Mouse (Mus musculus): ENCODE data around the gene Cd63. TPM values are rescaled to one million over a fixed set of nuclear protein-coding genes. Genes with fewer than 3 reads are reported as not detected.

Gene Cd63
- polyA plus RNA-seq, 1 experiment from 2014 or later: 113 TPM

GRCm38 (mm10) chr10:128918246-128918645 lies 17.5 kb downstream of the Cd63 start:
- Histone ChIP-seq H3K27ac (replicated peaks) (no peak overlapping the region), H3K27me3 (no peaks in the 10 kb centered on the region), H3K36me3 (replicated peaks) (peaks cover 15% of the 10 kb centered on the region), H3K4me1 (replicated peaks) (peaks cover 46% of the 10 kb centered on the region), H3K4me2 (peak overlapping the region; percentile 28), H3K4me3 (replicated peaks) (no peak overlapping the region), H3K9me3 (replicated peaks) (no peaks in the 10 kb centered on the region), H3K9ac (no peak overlapping the region)
- WGBS (ENCODE audit: insufficient replicate concordance): 62% methylated on average over 7 of the region's 7 CpGs
- no peak for ATAC-seq (ENCODE audit: insufficient read depth)

- Histone ChIP-seq H3K9ac (no peak overlapping the region), H3K4me2 (no peak overlapping the region), H3K27ac (replicated peaks) (peak overlapping the region; percentile 59), H3K36me3 (replicated peaks) (peaks cover 12% of the 10 kb centered on the region), H3K4me1 (replicated peaks) (peaks cover 54% of the 10 kb centered on the region), H3K4me3 (replicated peaks) (no peak overlapping the region), H3K9me3 (replicated peaks) (no peaks in the 10 kb centered on the region), H3K27me3 (0 out of 2 replicates have a peak, but pooled peaks cover 7% of the 10 kb centered on the region)
- 46% methylated on average over 6 of the region's 6 CpGs for WGBS (ENCODE audit: insufficient replicate concordance)
- peak; percentile 16 for ATAC-seq (ENCODE audit: insufficient read depth)
Observed at GRCm38 (mm10) chr10:128919203-128919631, 18.4 kb downstream of the Cd63 start.

GRCm38 (mm10) chr10:128919966-128920365 lies 19.2 kb downstream of the Cd63 start:
- Histone ChIP-seq H3K36me3 (replicated peaks) (peaks cover 10% of the 10 kb centered on the region), H3K4me3 (replicated peaks) (no peak overlapping the region), H3K27me3 (peaks cover 8% of the 10 kb centered on the region; the same call in 1 of the 2 replicates), H3K9me3 (replicated peaks) (no peaks in the 10 kb centered on the region), H3K9ac (no peak overlapping the region), H3K27ac (replicated peaks) (no peak overlapping the region), H3K4me1 (replicated peaks) (peaks cover 54% of the 10 kb centered on the region), H3K4me2 (no peak overlapping the region)
- no peak for ATAC-seq (ENCODE audit: insufficient read depth)
- WGBS (ENCODE audit: insufficient replicate concordance): 74% methylated on average over 7 of the region's 7 CpGs

- Histone ChIP-seq H3K4me2 (no peak overlapping the region), H3K4me1 (replicated peaks) (peaks cover 54% of the 10 kb centered on the region), H3K36me3 (replicated peaks) (peaks cover 7% of the 10 kb centered on the region), H3K9ac (no peak overlapping the region), H3K9me3 (replicated peaks) (no peaks in the 10 kb centered on the region), H3K27ac (replicated peaks) (no peak overlapping the region), H3K4me3 (replicated peaks) (no peak overlapping the region), H3K27me3 (peaks cover 8% of the 10 kb centered on the region; the same call in 1 of the 2 replicates)
- WGBS (ENCODE audit: insufficient replicate concordance): 51% methylated on average over 3 of the region's 3 CpGs
- no peak for ATAC-seq (ENCODE audit: insufficient read depth)
Observed at GRCm38 (mm10) chr10:128920736-128921161, 20.0 kb downstream of the Cd63 start.

GRCm38 (mm10) chr10:128921251-128921650 lies 20.5 kb downstream of the Cd63 start:
- no peak overlapping the region for H3K4me3 ChIP-seq (replicated peaks)
- H3K4me1 ChIP-seq (replicated peaks): peaks cover 54% of the 10 kb centered on the region
- H3K4me2 ChIP-seq: no peak overlapping the region
- H3K9me3 ChIP-seq (replicated peaks): no peaks in the 10 kb centered on the region
- no peak for ATAC-seq (ENCODE audit: insufficient read depth)
- no peak overlapping the region for H3K27ac ChIP-seq (replicated peaks)
- peaks cover 6% of the 10 kb centered on the region for H3K36me3 ChIP-seq (replicated peaks)
- H3K9ac ChIP-seq: no peak overlapping the region
- peaks cover 8% of the 10 kb centered on the region; the same call in 1 of the 2 replicates for H3K27me3 ChIP-seq
- WGBS (ENCODE audit: insufficient replicate concordance): 56% methylated on average over 1 of the region's 1 CpGs

- Histone ChIP-seq H3K9ac (peak overlapping the region; percentile 86; the same call in 1 of the 2 replicates), H3K4me2 (peak overlapping the region; percentile 87), H3K27me3 (peaks cover 14% of the 10 kb centered on the region; the same call in 1 of the 2 replicates), H3K36me3 (replicated peaks) (no peaks in the 10 kb centered on the region), H3K4me3 (replicated peaks) (peak overlapping the region; percentile 96), H3K27ac (replicated peaks) (0 out of 2 replicates have a peak overlapping the region, but pooled peaks have one; percentile 45), H3K4me1 (replicated peaks) (peaks cover 54% of the 10 kb centered on the region), H3K9me3 (replicated peaks) (no peaks in the 10 kb centered on the region)
- WGBS (ENCODE audit: insufficient replicate concordance): 68% methylated on average over 16 of the region's 16 CpGs
- no peak for ATAC-seq (ENCODE audit: insufficient read depth)
Observed at GRCm38 (mm10) chr10:128921883-128922821, 21.4 kb downstream of the Cd63 start.

GRCm38 (mm10) chr10:128922822-128923012 lies 21.9 kb downstream of the Cd63 start, which contains the start of gene Rdh5:
Gene Rdh5 (minus strand): TSS chr10:128922888.
- peaks cover 54% of the 10 kb centered on the region for H3K4me1 ChIP-seq (replicated peaks)
- H3K36me3 ChIP-seq (replicated peaks): no peaks in the 10 kb centered on the region
- peak within 1 kb of the TSS; percentile 86 for H3K9ac ChIP-seq
- H3K4me3 ChIP-seq (replicated peaks): peak within 1 kb of the TSS; percentile 96
- no peaks in the 10 kb centered on the region for H3K9me3 ChIP-seq (replicated peaks)
- peaks cover 19% of the 10 kb centered on the region for H3K27me3 ChIP-seq
- 16% methylated on average over 1 of the region's 1 CpGs for WGBS (ENCODE audit: insufficient replicate concordance)
- ATAC-seq (ENCODE audit: insufficient read depth): no peak
- H3K27ac ChIP-seq (replicated peaks): peak within 1 kb of the TSS; percentile 91
- peak within 1 kb of the TSS; percentile 87 for H3K4me2 ChIP-seq

GRCm38 (mm10) chr10:128923013-128923691 lies 22.4 kb downstream of the Cd63 start:
- no peaks in the 10 kb centered on the region for H3K36me3 ChIP-seq (replicated peaks)
- H3K27me3 ChIP-seq: peaks cover 24% of the 10 kb centered on the region
- under 1% methylated on average over 42 of the region's 42 CpGs for WGBS (ENCODE audit: insufficient replicate concordance)
- peaks cover 49% of the 10 kb centered on the region for H3K4me1 ChIP-seq (replicated peaks)
- ATAC-seq (ENCODE audit: insufficient read depth): peak; percentile 95
- peak overlapping the region; percentile 91 for H3K27ac ChIP-seq (replicated peaks)
- no peaks in the 10 kb centered on the region for H3K9me3 ChIP-seq (replicated peaks)
- H3K4me2 ChIP-seq: peak overlapping the region; percentile 87
- peak overlapping the region; percentile 96 for H3K4me3 ChIP-seq (replicated peaks)
- H3K9ac ChIP-seq: peak overlapping the region; percentile 86

GRCm38 (mm10) chr10:128923935-128924334 lies 23.1 kb downstream of the Cd63 start, which contains the start of gene Bloc1s1:
Gene Bloc1s1 (minus strand): TSS chr10:128924035.
- H3K27me3 ChIP-seq: peaks cover 31% of the 10 kb centered on the region
- peak within 1 kb of the TSS; percentile 96 for H3K4me3 ChIP-seq (replicated peaks)
- 50% methylated on average over 9 of the region's 9 CpGs for WGBS (ENCODE audit: insufficient replicate concordance)
- peak within 1 kb of the TSS; percentile 91 for H3K27ac ChIP-seq (replicated peaks)
- H3K9ac ChIP-seq: peak within 1 kb of the TSS; percentile 86
- H3K36me3 ChIP-seq (replicated peaks): no peaks in the 10 kb centered on the region
- no peaks in the 10 kb centered on the region for H3K9me3 ChIP-seq (replicated peaks)
- H3K4me1 ChIP-seq (replicated peaks): peaks cover 48% of the 10 kb centered on the region
- H3K4me2 ChIP-seq: peak within 1 kb of the TSS; percentile 87
- ATAC-seq (ENCODE audit: insufficient read depth): no peak

GRCm38 (mm10) chr10:128928356-128928755 lies 27.6 kb downstream of the Cd63 start:
- H3K9ac ChIP-seq: no peak overlapping the region
- no peaks in the 10 kb centered on the region for H3K9me3 ChIP-seq (replicated peaks)
- no peak overlapping the region for H3K4me2 ChIP-seq
- ATAC-seq (ENCODE audit: insufficient read depth): no peak
- H3K27me3 ChIP-seq: peaks cover 72% of the 10 kb centered on the region
- 30% methylated on average over 4 of the region's 4 CpGs for WGBS (ENCODE audit: insufficient replicate concordance)
- peaks cover 8% of the 10 kb centered on the region for H3K4me1 ChIP-seq (replicated peaks)
- no peak overlapping the region for H3K27ac ChIP-seq (replicated peaks)
- H3K4me3 ChIP-seq (replicated peaks): no peak overlapping the region
- H3K36me3 ChIP-seq (replicated peaks): no peaks in the 10 kb centered on the region

All from liver, embryonic 15.5 days (tissue).